ENCODE assay signal across 26 mouse cellular contexts in the genomic region with DNA sequence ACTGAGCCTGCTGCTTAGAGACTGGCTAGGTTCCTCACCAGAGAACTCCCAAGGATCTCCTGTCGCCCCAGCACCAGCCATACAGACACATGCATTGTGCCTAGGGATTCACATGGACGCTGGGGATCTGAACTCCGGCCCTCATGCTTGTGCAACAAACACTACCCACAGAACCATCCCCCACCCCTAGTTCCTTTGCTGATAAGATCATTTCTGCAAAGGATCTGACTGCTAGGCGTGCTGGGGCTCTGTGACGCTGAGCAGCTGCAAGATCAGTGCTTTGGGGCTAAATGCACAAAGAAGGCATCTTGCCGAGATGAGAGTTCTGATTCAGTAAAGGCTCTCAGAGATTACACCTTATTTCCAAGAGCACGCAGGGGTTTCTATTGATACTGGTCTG.
DNase-seq lines count a peak whose midpoint lies in the region; ATAC-seq lines count a peak whose summit lies in the region.
"Had no signal": no experiment of that assay in that cellular context is flagged by ENCODE, and none has a peak within 500 bp of the region (broad histone marks: within the 10 kb centered on the region; RNA-seq: fewer than 3 reads in every experiment).

No protein-coding gene starts in this region.

- no peaks in the 10 kb centered on the region for H3K9me3 ChIP-seq in hindbrain, embryonic 16.5 days (ENCODE audit: control insufficient read depth, low read length)
- no peaks in the 10 kb centered on the region for H3K9me3 ChIP-seq in hindbrain, embryonic 10.5 days
- H3K9me3 ChIP-seq in midbrain, embryonic 15.5 days: no peaks in the 10 kb centered on the region
- H3K9me3 ChIP-seq: heart, embryonic 10.5 days; heart, embryonic 15.5 days; hindbrain, embryonic 13.5 days; liver, embryonic 12.5 days; midbrain, embryonic 12.5 days had no signal

- no peak overlapping the region for H3K4me2 ChIP-seq in hindbrain, embryonic 16.5 days (ENCODE audit: low read length)
- H3K4me2 ChIP-seq in midbrain, embryonic 15.5 days: no peak overlapping the region
- H3K4me2 ChIP-seq: heart, embryonic 15.5 days; hindbrain, embryonic 13.5 days; liver, embryonic 12.5 days; midbrain, embryonic 12.5 days had no signal

- no peaks in the 10 kb centered on the region for H3K27me3 ChIP-seq in hindbrain, embryonic 16.5 days (replicated peaks; ENCODE audit: control insufficient read depth, insufficient read depth, low read length)
- no peaks in the 10 kb centered on the region for H3K27me3 ChIP-seq in hindbrain, embryonic 10.5 days (ENCODE audit: insufficient read depth, poor library complexity, severe bottlenecking)
- H3K27me3 ChIP-seq in midbrain, embryonic 15.5 days (replicated peaks): no peaks in the 10 kb centered on the region
- H3K27me3 ChIP-seq: CH12.LX; heart, embryonic 15.5 days; hindbrain, embryonic 13.5 days; liver, embryonic 12.5 days; midbrain, embryonic 12.5 days had no signal

- 0 out of 2 replicates have a peak, but pooled peaks have one; percentile 14 for ATAC-seq in hindbrain, embryonic 16.5 days
- ATAC-seq in midbrain, embryonic 15.5 days (replicated peaks): no peak
- ATAC-seq: forebrain, postnatal 0 days; inflammation-experienced regulatory T-cells, adult 6 months; liver, embryonic 12.5 days; liver, postnatal 0 days had no signal

- H3K36me3 ChIP-seq in hindbrain, embryonic 16.5 days (ENCODE audit: control insufficient read depth, insufficient read depth, low read length): no peaks in the 10 kb centered on the region
- no peaks in the 10 kb centered on the region for H3K36me3 ChIP-seq in hindbrain, embryonic 10.5 days
- H3K36me3 ChIP-seq in midbrain, embryonic 15.5 days (replicated peaks): no peaks in the 10 kb centered on the region
- H3K36me3 ChIP-seq: heart, embryonic 10.5 days; heart, embryonic 15.5 days; hindbrain, embryonic 13.5 days; liver, embryonic 12.5 days; midbrain, embryonic 12.5 days had no signal

- no peaks in the 10 kb centered on the region for H3K4me1 ChIP-seq in hindbrain, embryonic 16.5 days (ENCODE audit: control insufficient read depth, insufficient read depth, low read depth, low read length)
- H3K4me1 ChIP-seq in hindbrain, embryonic 10.5 days (replicated peaks): peaks cover 2% of the 10 kb centered on the region; the same call in 1 of the 2 replicates
- H3K4me1 ChIP-seq in midbrain, embryonic 15.5 days: no peaks in the 10 kb centered on the region
- H3K4me1 ChIP-seq: heart, embryonic 15.5 days; hindbrain, embryonic 13.5 days; liver, embryonic 12.5 days; megakaryocyte, embryonic 14.5 days; midbrain, embryonic 12.5 days had no signal

- H3K9ac ChIP-seq in hindbrain, embryonic 16.5 days (ENCODE audit: low read depth, low read length): no peak overlapping the region
- no peak overlapping the region for H3K9ac ChIP-seq in midbrain, embryonic 15.5 days
- H3K9ac ChIP-seq: forebrain, postnatal 0 days; heart, embryonic 15.5 days; hindbrain, embryonic 13.5 days; liver, embryonic 12.5 days; liver, postnatal 0 days; midbrain, embryonic 12.5 days had no signal

- H3K4me3 ChIP-seq in hindbrain, embryonic 16.5 days (ENCODE audit: low read length): no peak overlapping the region
- H3K4me3 ChIP-seq in hindbrain, embryonic 10.5 days: no peak overlapping the region
- no peak overlapping the region for H3K4me3 ChIP-seq in midbrain, embryonic 15.5 days
- H3K4me3 ChIP-seq: erythroblast, embryonic 14.5 days; heart, embryonic 10.5 days; heart, embryonic 15.5 days; hindbrain, embryonic 13.5 days; liver, embryonic 12.5 days; megakaryocyte, embryonic 14.5 days; midbrain, embryonic 12.5 days had no signal

- WGBS in hindbrain, embryonic 16.5 days: 75% methylated on average over 7 of the region's 7 CpGs
- WGBS in hindbrain, embryonic 10.5 days: 86% methylated on average over 7 of the region's 7 CpGs
- 73% methylated on average over 7 of the region's 7 CpGs for WGBS in midbrain, embryonic 15.5 days

- DNase-seq in hindbrain, embryonic 10.5 days (ENCODE audit: low spot score): no peak
- DNase-seq in naive thymus-derived CD4-positive, alpha-beta T cell, adult 2 months (ENCODE audit: low read depth): peak; percentile 24
- peak; percentile 49 for DNase-seq in thymus, postnatal 14 days
- no peak for DNase-seq in frontal cortex, postnatal 36 days (ENCODE audit: low spot score in 2 of 2)
- DNase-seq in right cerebral cortex, postnatal 10 days (ENCODE audit: low spot score in 2 of 2): no peak
- DNase-seq: adrenal gland, adult 8-10 months; forebrain, postnatal 0 days; gastrocnemius, postnatal 14 days; heart, adult 11 months; kidney, adult 11 months; layer of hippocampus, postnatal 36 days; left cerebral cortex, postnatal 4 days; liver, postnatal 0 days; lung, postnatal 36 days; retina, postnatal 1 day had no signal

- H3K27ac ChIP-seq in hindbrain, embryonic 16.5 days (ENCODE audit: low read depth, low read length): no peak overlapping the region
- H3K27ac ChIP-seq in hindbrain, embryonic 10.5 days: no peak overlapping the region
- no peak overlapping the region for H3K27ac ChIP-seq in midbrain, embryonic 15.5 days
- H3K27ac ChIP-seq: heart, embryonic 10.5 days; heart, embryonic 15.5 days; hindbrain, embryonic 13.5 days; liver, embryonic 12.5 days; midbrain, embryonic 12.5 days had no signal

Comparison
In these comparisons a context has a peak if more than half of its experiments do, and no peak if none do; other contexts are left out.
1. DNase-seq: peak in naive thymus-derived CD4-positive, alpha-beta T cell, adult 2 months (single experiment) and thymus, postnatal 14 days (single experiment); none in hindbrain, embryonic 10.5 days (single experiment), frontal cortex, postnatal 36 days (0 of 2) and right cerebral cortex, postnatal 10 days (0 of 2).